Mouse (Mus musculus) spleen, adult 2 months (tissue): ENCODE results near the gene Gif.

Experiments
- CTCF ChIP-seq: fragments of 200-500 bp; IDR thresholded peaks from 2 replicates; pipeline ENCODE4 v1.5.1; 2011; ENCODE audit warnings: mild to moderate bottlenecking, inconsistent platforms; ENCODE audit not compliant: insufficient read depth, insufficient read length, insufficient replicate concordance; ENCODE audit errors: extremely low read depth
- POLR2A ChIP-seq: fragments of 200-500 bp; IDR thresholded peaks from 2 replicates; pipeline ENCODE4 v1.6.1; 2011; ENCODE audit warnings: low read depth, low read length, inconsistent platforms

DNA sequence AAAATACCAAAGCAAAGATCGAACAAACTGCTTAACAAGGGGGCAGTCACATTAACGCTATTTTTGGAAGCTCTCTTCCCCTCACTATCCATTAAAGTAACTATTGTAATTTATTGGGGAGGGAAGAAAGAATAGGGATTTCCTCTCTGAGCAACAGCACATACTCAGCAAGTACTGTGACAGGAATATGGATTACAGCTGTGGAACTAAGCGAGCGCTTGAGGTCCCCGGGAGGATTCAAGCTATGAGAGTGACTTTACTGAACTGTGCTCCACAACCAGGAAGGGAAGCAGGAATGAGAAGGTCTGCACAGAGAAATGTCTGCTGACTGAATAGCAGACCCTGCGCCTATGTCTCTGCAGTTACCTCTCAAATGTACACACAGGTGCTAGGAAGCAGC, 41.5 kb downstream of the Gif start:
- TF ChIP-seq CTCF (no peak), POLR2A (no peak)
